Mouse (Mus musculus) G1E-ER4 (cell line): ENCODE results near the gene Dtd1. TPM values are rescaled to one million over a fixed set of nuclear protein-coding genes. Genes with fewer than 3 reads are reported as not detected.

ENCODE experiments used
- GATA1 ChIP-seq: IDR thresholded peaks from one replicate; pipeline ENCODE4 v1.8.0; 2012; ENCODE audit warnings: low read length, inconsistent platforms
- polyA plus RNA-seq: library from polyadenylated mRNA; stranded (reverse); fragments of >175 nt; gene quantifications from 2 replicates; pipeline ENCODE4 v1.2.3, GENCODE M21; 2012

The Dtd1 gene
- polyA plus RNA-seq, 1 experiment: 15.0 TPM

- no peak for TF ChIP-seq GATA1
Observed at GRCm38 (mm10) chr2:144769556-144769955, 169.9 kb downstream of the Dtd1 start.

- no peak for TF ChIP-seq GATA1
Observed at GRCm38 (mm10) chr2:144770452-144770941, 170.8 kb downstream of the Dtd1 start.

GRCm38 (mm10) chr2:144771841-144772240 lies 172.1 kb downstream of the Dtd1 start:
- no peak for TF ChIP-seq GATA1

GRCm38 (mm10) chr2:144774636-144775160 lies 175.0 kb downstream of the Dtd1 start:
- no peak for TF ChIP-seq GATA1

- TF ChIP-seq GATA1: no peak
Observed at GRCm38 (mm10) chr2:144775626-144776025, 175.9 kb downstream of the Dtd1 start.

- no peak for TF ChIP-seq GATA1
Observed at GRCm38 (mm10) chr2:144779263-144779662, 179.6 kb downstream of the Dtd1 start.

- TF ChIP-seq GATA1: no peak
Observed at GRCm38 (mm10) chr2:144780731-144781130, 181.0 kb downstream of the Dtd1 start.

GRCm38 (mm10) chr2:144781871-144782270 lies 182.2 kb downstream of the Dtd1 start:
- TF ChIP-seq GATA1: no peak

GRCm38 (mm10) chr2:144782481-144782880 lies 182.8 kb downstream of the Dtd1 start:
- no peak for TF ChIP-seq GATA1

- TF ChIP-seq GATA1: no peak
Observed at GRCm38 (mm10) chr2:144783190-144783589, 183.5 kb downstream of the Dtd1 start.

GRCm38 (mm10) chr2:144783831-144784230 lies 184.1 kb downstream of the Dtd1 start:
- no peak for TF ChIP-seq GATA1

- TF ChIP-seq GATA1: no peak
Observed at GRCm38 (mm10) chr2:144791671-144792294, 192.1 kb downstream of the Dtd1 start.

GRCm38 (mm10) chr2:144797515-144797914 lies 197.8 kb downstream of the Dtd1 start:
- TF ChIP-seq GATA1: no peak

GRCm38 (mm10) chr2:144807766-144808754 lies 208.4 kb downstream of the Dtd1 start:
- no peak for TF ChIP-seq GATA1

Other genes with a start within 250 kb of the Dtd1 start
- 14.7 and 22.7 TPM in 2 replicates for gene Kat14, start 230.9 kb upstream of the Dtd1 start, polyA plus RNA-seq
- 27.9 TPM in 1 of 2 replicates, not detected in the other for gene Pet117, start 230.9 kb upstream of the Dtd1 start, polyA plus RNA-seq
- gene Dzank1, start 72.5 kb upstream of the Dtd1 start, polyA plus RNA-seq: not detected in 2 replicates
- gene Polr3f, start 72.2 kb upstream of the Dtd1 start, polyA plus RNA-seq: 16.7 and 18.9 TPM in 2 replicates
- 1.2 and 1.4 TPM in 2 replicates for gene Rbbp9, start 49.0 kb upstream of the Dtd1 start, polyA plus RNA-seq
- 7.5 and 9.2 TPM in 2 replicates for gene Sec23b, start 43.7 kb upstream of the Dtd1 start, polyA plus RNA-seq
- gene Smim26, start 5.8 kb upstream of the Dtd1 start, polyA plus RNA-seq: 1.7 and 2.4 TPM in 2 replicates
- gene Scp2d1, start 223.8 kb downstream of the Dtd1 start, polyA plus RNA-seq: not detected in 2 replicates